Mouse (Mus musculus) heart, embryonic 14.5 days (tissue): ENCODE measurements around the gene Calhm3. TPM values are rescaled to one million over a fixed set of nuclear protein-coding genes. Genes with fewer than 3 reads are reported as not detected.

ENCODE experiments used
- ATAC-seq: fragments of 200-750 bp; cut with Nextera tagmentation; 2 replicates; pipeline ENCODE4 v1.8.0; 2017; ENCODE audit warnings: low read depth, moderate TSS enrichment; ENCODE audit not compliant: insufficient number of reproducible peaks, insufficient read depth, low FRiP score
- H3K27ac ChIP-seq, 2 experiments: fragments of 200-500 bp in 1 of 2; fragments of 300-500 bp in 1 of 2; sonication (generic) in 1 of 2; replicated peaks in 1 of 2; 2 replicates each; pipeline ENCODE4 v1.5.1; 2012 to 2014; ENCODE audit warnings: low read depth in 2 of 2, low read length in 2 of 2, control low read depth in 1 of 2, mild to moderate bottlenecking in 1 of 2, mixed read lengths in 1 of 2; ENCODE audit not compliant: control insufficient read depth in 1 of 2, insufficient read depth in 1 of 2
- H3K27me3 ChIP-seq: fragments of 300-500 bp; sonication (generic); 2 replicates; pipeline ENCODE4 v1.6.1; 2014; ENCODE audit warnings: mild to moderate bottlenecking, low read length, control low read depth; ENCODE audit not compliant: control insufficient read depth, insufficient read depth
- H3K36me3 ChIP-seq: fragments of 300-500 bp; sonication (generic); 2 replicates; pipeline ENCODE4 v1.6.1; 2014; ENCODE audit warnings: mild to moderate bottlenecking, control low read depth, low read length, mixed read lengths; ENCODE audit not compliant: control insufficient read depth, insufficient read depth
- H3K4me1 ChIP-seq, 2 experiments: fragments of 200-500 bp in 1 of 2; fragments of 300-500 bp in 1 of 2; sonication (generic) in 1 of 2; 2 replicates each; pipeline ENCODE4 v1.6.1; 2012 to 2014; ENCODE audit warnings: low read length in 2 of 2, control low read depth in 1 of 2, mixed read lengths in 1 of 2; ENCODE audit not compliant: control insufficient read depth in 2 of 2, insufficient read depth in 2 of 2
- H3K4me2 ChIP-seq: fragments of 300-500 bp; sonication (generic); 2 replicates; pipeline ENCODE4 v1.6.1; 2014; ENCODE audit warnings: mild to moderate bottlenecking, low read length
- H3K4me3 ChIP-seq, 2 experiments: fragments of 200-500 bp in 1 of 2; fragments of 300-500 bp in 1 of 2; sonication (generic) in 1 of 2; 2 replicates each; pipeline ENCODE4 v1.5.1; 2012 to 2014; ENCODE audit warnings: low read length in 2 of 2, mild to moderate bottlenecking in 2 of 2, control low read depth in 1 of 2, low read depth in 1 of 2, moderate library complexity in 1 of 2; ENCODE audit not compliant: control insufficient read depth in 1 of 2, insufficient read depth in 1 of 2
- H3K9ac ChIP-seq: fragments of 300-500 bp; sonication (generic); 2 replicates; pipeline ENCODE4 v1.6.1; 2014; ENCODE audit warnings: mild to moderate bottlenecking, low read length
- H3K9me3 ChIP-seq: fragments of 300-500 bp; sonication (generic); 2 replicates; pipeline ENCODE4 v1.6.1; 2016; ENCODE audit warnings: low read length, control low read depth; ENCODE audit not compliant: control insufficient read depth
- WGBS: fragments of 180-500 bp; shearing (Covaris S2); extraction: QIAGEN DNeasy Blood & Tissue Kit; methylation state at CpG from one replicate; pipeline ENCODE4 v1.1.7; 2014; 5-methylcytosine and 5-hydroxymethylcytosine counted together
- polyA plus RNA-seq: library from polyadenylated mRNA; unstranded; fragments of >200 nt; fragmentation: Nextera tagmentation; extraction: Ambion mirVana; gene quantifications from 2 replicates; pipeline ENCODE4 v1.2.1, GENCODE M21; 2014

Calhm3 gene
- not detected in 2 replicates for polyA plus RNA-seq

DNA sequence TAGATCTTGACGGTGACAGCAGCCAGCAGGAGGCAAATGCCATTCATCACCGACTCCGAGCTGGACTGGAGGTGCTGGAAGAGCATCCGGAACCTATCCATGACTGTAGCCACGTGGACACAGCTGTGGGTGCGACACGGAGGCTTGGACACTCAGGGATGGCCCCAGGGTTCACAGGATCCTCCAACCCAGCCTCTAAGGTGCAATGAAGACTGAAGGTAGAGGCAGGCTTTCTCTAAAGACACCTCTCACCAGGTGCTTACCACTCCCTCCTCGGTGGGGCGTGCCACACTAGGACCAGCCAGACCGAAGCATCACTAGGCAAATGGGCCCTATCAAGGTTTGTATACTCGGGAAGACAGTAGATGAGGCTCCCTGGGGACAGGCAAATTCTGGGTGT, at the start of gene Calhm3:
Calhm3 (minus strand) TSS at position 101 of the 400 bp plus-strand sequence.
- Histone ChIP-seq H3K27me3 (no peaks in the 10 kb centered on the region), H3K4me3 (no peak within 1 kb of the TSS), H3K36me3 (no peaks in the 10 kb centered on the region), H3K9me3 (no peaks in the 10 kb centered on the region), H3K4me1 (no peaks in the 10 kb centered on the region), H3K4me2 (no peak within 1 kb of the TSS), H3K27ac (no peak within 1 kb of the TSS), H3K9ac (no peak within 1 kb of the TSS)
- WGBS = 73% methylated on average over 11 of the region's 11 CpGs
- ATAC-seq = no peak

GRCm38 (mm10) chr19:47206126-47206525, 48.6 kb upstream of the Calhm3 start:
- Histone ChIP-seq H3K36me3 (no peaks in the 10 kb centered on the region), H3K4me2 (no peak overlapping the region), H3K27ac (no peak overlapping the region), H3K27me3 (no peaks in the 10 kb centered on the region; the same call in 1 of the 2 replicates), H3K9ac (no peak overlapping the region), H3K4me1 (no peaks in the 10 kb centered on the region), H3K4me3 (no peak overlapping the region), H3K9me3 (peaks cover 3% of the 10 kb centered on the region; the same call in 1 of the 2 replicates)
- no peak for ATAC-seq
- WGBS = 94% methylated on average over 1 of the region's 1 CpGs

GRCm38 (mm10) chr19:47204653-47205052, 47.1 kb upstream of the Calhm3 start:
- Histone ChIP-seq H3K4me3 (no peak overlapping the region), H3K9ac (no peak overlapping the region), H3K36me3 (no peaks in the 10 kb centered on the region), H3K9me3 (peaks cover 3% of the 10 kb centered on the region; the same call in 1 of the 2 replicates), H3K4me1 (no peaks in the 10 kb centered on the region), H3K27ac (no peak overlapping the region), H3K4me2 (no peak overlapping the region), H3K27me3 (no peaks in the 10 kb centered on the region; the same call in 1 of the 2 replicates)
- 81% methylated on average over 6 of the region's 6 CpGs for WGBS
- no peak for ATAC-seq

DNA sequence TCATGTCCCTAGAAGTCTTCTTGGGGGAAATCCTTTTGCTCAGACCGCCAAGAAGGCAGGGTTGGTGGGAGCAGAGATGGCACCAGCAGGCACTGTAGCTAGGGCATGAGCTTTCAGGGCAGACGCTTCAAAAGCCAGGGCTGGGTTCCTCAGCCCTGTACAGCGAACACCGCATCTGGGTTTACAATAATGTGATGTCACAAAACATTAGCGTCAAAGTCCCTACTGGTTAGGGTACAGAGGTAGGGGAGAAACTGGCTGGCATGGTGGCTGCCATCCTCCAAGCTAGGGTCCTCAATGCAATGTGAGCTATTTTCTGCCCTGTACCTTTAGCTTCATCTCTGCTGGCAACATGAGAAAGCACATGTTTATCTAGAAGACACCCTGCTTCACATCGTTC, 45.5 kb upstream of the Calhm3 start:
- Histone ChIP-seq H3K4me1 (no peaks in the 10 kb centered on the region), H3K27ac (no peak overlapping the region)

GRCm38 (mm10) chr19:47202429-47202828, 44.9 kb upstream of the Calhm3 start:
- no peak for ATAC-seq

More for the DNA sequence above, 45.5 kb upstream of the Calhm3 start:
- H3K36me3 ChIP-seq = no peaks in the 10 kb centered on the region
- peaks cover 3% of the 10 kb centered on the region; the same call in 1 of the 2 replicates for H3K9me3 ChIP-seq
- no peak overlapping the region for H3K4me2 ChIP-seq
- no peak overlapping the region for H3K4me3 ChIP-seq
- no peak overlapping the region for H3K9ac ChIP-seq
- no peak for ATAC-seq
- H3K27me3 ChIP-seq = no peaks in the 10 kb centered on the region; the same call in 1 of the 2 replicates
- WGBS = 95% methylated on average over 6 of the region's 6 CpGs

DNA sequence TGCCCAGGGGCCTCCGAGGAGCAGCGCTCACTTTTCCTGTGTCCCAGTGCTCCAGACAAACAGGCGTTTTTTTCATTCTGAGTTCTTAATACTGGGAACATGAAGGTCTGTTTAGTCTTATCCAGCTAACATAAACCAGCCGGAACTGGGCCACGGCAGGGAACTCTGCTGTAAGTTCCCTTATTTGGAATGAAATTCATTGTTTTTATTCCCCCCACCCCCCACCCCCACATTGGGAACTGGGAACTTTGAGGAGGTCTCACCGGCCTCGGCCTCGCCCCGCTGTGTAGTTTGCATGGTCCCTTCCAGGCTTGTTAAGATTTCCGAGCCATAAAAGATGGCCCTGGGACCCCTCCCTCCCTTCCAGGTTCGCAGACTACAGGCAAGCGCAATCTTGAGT, 44.4 kb upstream of the Calhm3 start:
- Histone ChIP-seq H3K27me3 (no peaks in the 10 kb centered on the region; the same call in 1 of the 2 replicates), H3K4me2 (no peak overlapping the region), H3K36me3 (no peaks in the 10 kb centered on the region), H3K4me3 (no peak overlapping the region), H3K4me1 (no peaks in the 10 kb centered on the region), H3K9me3 (peaks cover 3% of the 10 kb centered on the region; the same call in 1 of the 2 replicates), H3K9ac (no peak overlapping the region), H3K27ac (no peak overlapping the region)
- 57% methylated on average over 12 of the region's 12 CpGs for WGBS
- no peak for ATAC-seq

More at GRCm38 (mm10) chr19:47202429-47202828, 44.9 kb upstream of the Calhm3 start:
- H3K27me3 ChIP-seq = no peaks in the 10 kb centered on the region; the same call in 1 of the 2 replicates
- no peak overlapping the region for H3K4me3 ChIP-seq
- no peak overlapping the region for H3K9ac ChIP-seq
- WGBS = 62% methylated on average over 6 of the region's 6 CpGs
- peaks cover 3% of the 10 kb centered on the region; the same call in 1 of the 2 replicates for H3K9me3 ChIP-seq
- H3K36me3 ChIP-seq = no peaks in the 10 kb centered on the region
- H3K4me2 ChIP-seq = no peak overlapping the region
- no peak overlapping the region for H3K27ac ChIP-seq
- H3K4me1 ChIP-seq = no peaks in the 10 kb centered on the region

DNA sequence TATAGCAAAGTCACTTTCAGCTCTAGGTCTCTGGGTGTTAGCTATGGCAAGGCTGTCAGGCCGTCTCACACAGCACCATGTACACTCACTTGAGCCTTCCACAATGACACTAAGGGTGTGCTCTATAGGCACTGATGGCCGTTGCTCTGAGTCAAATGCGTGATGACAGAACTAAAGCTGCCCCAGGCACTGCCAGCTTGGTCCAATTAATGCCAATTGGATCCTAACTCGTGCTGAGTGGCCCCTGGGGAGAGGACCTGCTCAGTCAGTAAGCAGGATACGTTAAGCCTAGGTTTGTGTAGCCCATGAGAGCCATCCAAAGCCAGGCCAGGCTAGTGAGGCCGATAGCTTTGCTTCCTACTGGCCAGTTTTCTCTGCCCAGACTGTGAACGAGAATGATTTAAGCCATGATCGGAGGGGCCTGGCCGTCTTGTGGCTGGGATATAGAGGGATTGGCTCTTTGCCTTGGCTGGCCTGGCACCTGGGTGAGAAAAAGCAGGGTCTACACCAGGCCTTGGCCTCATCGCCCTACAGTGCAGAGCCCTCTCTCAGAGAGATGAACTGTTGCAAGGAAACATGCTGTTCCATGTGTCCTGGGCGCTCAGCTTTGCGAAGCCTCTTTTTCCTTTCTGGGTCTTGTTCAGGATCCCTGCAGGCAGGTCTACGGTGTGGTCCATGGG, 41.2 kb upstream of the Calhm3 start:
- Histone ChIP-seq H3K4me2 (no peak overlapping the region), H3K27ac (no peak overlapping the region)
- 79% methylated on average over 13 of the region's 13 CpGs for WGBS

More for the DNA sequence above, 41.2 kb upstream of the Calhm3 start:
- ATAC-seq = no peak
- no peak overlapping the region for H3K9ac ChIP-seq
- H3K4me1 ChIP-seq = no peaks in the 10 kb centered on the region
- H3K4me3 ChIP-seq = no peak overlapping the region
- H3K36me3 ChIP-seq = no peaks in the 10 kb centered on the region
- no peaks in the 10 kb centered on the region for H3K27me3 ChIP-seq
- no peaks in the 10 kb centered on the region for H3K9me3 ChIP-seq
